Mouse (Mus musculus): ENCODE measurements around the gene Kng1.

DNA sequence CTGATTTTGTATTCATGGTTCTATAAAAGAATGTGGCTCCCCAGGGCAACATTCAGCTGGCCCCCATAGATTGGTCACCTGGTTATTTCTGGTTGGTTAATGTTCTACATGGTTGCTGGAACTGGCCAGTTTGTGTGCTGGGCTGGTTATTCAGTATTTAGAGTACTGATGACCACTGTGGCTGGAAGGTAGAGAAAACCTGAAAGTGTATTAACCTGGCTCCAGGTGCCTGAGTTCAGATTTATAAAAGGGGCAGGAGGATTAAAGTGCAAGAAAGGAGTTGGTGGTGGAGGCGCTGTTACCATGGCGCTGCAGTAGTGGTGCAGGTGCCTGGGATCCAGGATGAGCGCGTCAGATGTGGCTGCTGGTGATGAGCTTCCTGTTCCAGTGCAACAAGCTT, 24.0 kb upstream of the Kng1 start:
- TF ChIP-seq POLR2A (IDR thresholded peaks at IDR 0.05; ENCODE audit: extremely low read depth, insufficient read depth, low read length) (no peak), CTCF (IDR thresholded peaks at IDR 0.05; ENCODE audit: low read depth, low read length) (no peak)

Data from liver, adult 2 months (tissue).